Mouse (Mus musculus) midbrain, embryonic 16.5 days (tissue): ENCODE results near the gene Smarca4. TPM values are rescaled to one million over a fixed set of nuclear protein-coding genes. Genes with fewer than 3 reads are reported as not detected.

Experiments used
- ATAC-seq: fragments of 200-750 bp; cut with Nextera tagmentation; 2 replicates; pipeline ENCODE4 v1.8.0; 2017; ENCODE audit warnings: moderate TSS enrichment
- H3K27ac ChIP-seq: fragments of 300-500 bp; sonication (generic); 2 replicates; pipeline ENCODE4 v1.5.1; 2014; ENCODE audit warnings: mild to moderate bottlenecking, low read length, mixed read lengths
- H3K27me3 ChIP-seq: fragments of 300-500 bp; sonication (generic); 2 replicates; pipeline ENCODE4 v1.6.1; 2014; ENCODE audit warnings: low read depth, low read length, mixed read lengths; ENCODE audit not compliant: control insufficient read depth, insufficient read depth
- H3K36me3 ChIP-seq: fragments of 300-500 bp; sonication (generic); 2 replicates; pipeline ENCODE4 v1.6.1; 2014; ENCODE audit warnings: mild to moderate bottlenecking, low read length, moderate library complexity, mixed read lengths; ENCODE audit not compliant: control insufficient read depth, insufficient read depth
- H3K4me1 ChIP-seq: fragments of 300-500 bp; sonication (generic); 2 replicates; pipeline ENCODE4 v1.6.1; 2014; ENCODE audit warnings: mild to moderate bottlenecking, low read length, mixed read lengths; ENCODE audit not compliant: control insufficient read depth, insufficient read depth
- H3K4me2 ChIP-seq: fragments of 300-500 bp; sonication (generic); 2 replicates; pipeline ENCODE4 v1.6.1; 2014; ENCODE audit warnings: mild to moderate bottlenecking, low read length, mixed read lengths
- H3K4me3 ChIP-seq: fragments of 300-500 bp; sonication (generic); 2 replicates; pipeline ENCODE4 v1.5.1; 2014; ENCODE audit warnings: low read depth, mild to moderate bottlenecking, low read length, moderate library complexity, mixed read lengths
- H3K9ac ChIP-seq: fragments of 300-500 bp; sonication (generic); 2 replicates; pipeline ENCODE4 v1.6.1; 2014; ENCODE audit warnings: low read depth, low read length, mixed read lengths
- H3K9me3 ChIP-seq: fragments of 300-500 bp; sonication (generic); replicated peaks from 2 replicates; pipeline ENCODE4 v1.6.1; 2014; ENCODE audit warnings: mild to moderate bottlenecking, low read length, mixed read lengths; ENCODE audit not compliant: control insufficient read depth, poor library complexity, severe bottlenecking
- WGBS: fragments of 180-500 bp; shearing (Covaris S2); extraction: QIAGEN DNeasy Blood & Tissue Kit; methylation state at CpG from one replicate; pipeline ENCODE4 v1.1.7; 2014; 5-methylcytosine and 5-hydroxymethylcytosine counted together
- polyA plus RNA-seq: library from polyadenylated mRNA; unstranded; fragments of >200 nt; fragmentation: Nextera tagmentation; extraction: Ambion mirVana; gene quantifications from 2 replicates; pipeline ENCODE4 v1.2.1, GENCODE M21; 2015

The Smarca4 gene
- polyA plus RNA-seq, 1 experiment from 2014 or later: 129 TPM

DNA sequence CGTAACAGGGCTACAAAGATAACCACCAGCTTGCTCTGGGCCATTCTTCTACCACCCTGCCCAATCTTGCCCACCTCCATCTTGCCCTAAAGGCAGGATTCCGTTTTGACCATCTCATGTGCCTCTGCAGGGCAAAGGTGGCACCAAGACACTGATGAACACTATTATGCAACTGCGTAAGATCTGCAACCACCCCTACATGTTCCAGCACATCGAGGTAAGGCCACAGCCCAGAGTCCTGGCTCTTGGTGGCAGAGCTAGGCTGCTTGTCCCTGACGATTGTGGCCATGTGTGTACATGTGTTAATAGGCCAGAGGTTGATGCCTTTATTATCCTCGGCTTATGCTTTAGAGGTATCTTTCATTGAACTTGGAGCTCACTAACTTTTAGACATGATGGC, 54.4 kb downstream of the Smarca4 start:
- Histone ChIP-seq H3K4me2 (no peak overlapping the region), H3K4me3 (no peak overlapping the region), H3K27me3 (no peaks in the 10 kb centered on the region), H3K9me3 (no peaks in the 10 kb centered on the region), H3K9ac (no peak overlapping the region), H3K27ac (no peak overlapping the region), H3K36me3 (peaks cover 74% of the 10 kb centered on the region), H3K4me1 (no peaks in the 10 kb centered on the region)
- 93% methylated on average over 6 of the region's 6 CpGs for WGBS
- no peak for ATAC-seq

DNA sequence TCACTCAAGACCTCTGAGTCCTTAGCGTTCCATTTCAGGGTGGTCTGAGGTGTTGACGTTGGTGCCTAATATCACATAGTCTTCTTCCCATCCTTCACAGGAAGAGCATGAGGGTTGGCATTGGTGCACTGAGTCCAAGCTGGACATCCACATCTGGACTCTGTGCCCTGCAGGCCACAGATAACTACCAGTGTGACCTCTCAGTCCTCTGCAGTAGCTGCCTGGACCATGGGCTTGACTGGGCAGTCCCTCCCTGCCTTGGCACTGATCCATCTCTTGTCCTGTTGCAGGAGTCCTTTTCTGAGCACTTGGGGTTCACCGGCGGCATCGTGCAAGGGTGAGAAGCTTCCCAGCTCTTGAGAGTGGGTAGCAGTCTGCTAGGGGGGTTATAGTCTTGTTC, 55.8 kb downstream of the Smarca4 start:
- no peak for ATAC-seq
- Histone ChIP-seq H3K9ac (no peak overlapping the region), H3K27ac (no peak overlapping the region), H3K36me3 (peaks cover 76% of the 10 kb centered on the region), H3K4me2 (no peak overlapping the region), H3K4me3 (no peak overlapping the region), H3K27me3 (no peaks in the 10 kb centered on the region), H3K9me3 (no peaks in the 10 kb centered on the region), H3K4me1 (no peaks in the 10 kb centered on the region)
- 92% methylated on average over 5 of the region's 5 CpGs for WGBS

DNA sequence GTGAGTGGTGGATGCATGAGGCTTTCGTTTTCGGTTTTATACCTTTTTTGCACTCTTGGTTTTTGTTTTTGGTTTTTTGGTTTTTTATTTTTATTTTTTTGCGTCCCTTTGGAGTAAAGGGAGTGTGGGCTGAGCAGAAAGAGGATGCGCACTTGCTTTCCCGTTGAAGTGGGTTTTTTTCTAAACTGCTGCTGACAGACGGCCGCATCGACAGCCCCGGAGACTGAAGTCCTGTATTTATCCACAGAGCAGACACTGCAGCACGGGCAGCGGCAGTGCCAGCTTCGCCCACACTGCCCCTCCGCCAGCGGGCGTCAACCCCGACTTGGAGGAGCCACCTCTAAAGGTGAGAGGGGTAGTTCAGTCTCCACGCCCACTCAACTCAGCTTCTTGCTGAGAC, 61.7 kb downstream of the Smarca4 start:
- Histone ChIP-seq H3K27me3 (no peaks in the 10 kb centered on the region), H3K4me1 (no peaks in the 10 kb centered on the region), H3K4me3 (no peak overlapping the region), H3K4me2 (no peak overlapping the region), H3K27ac (no peak overlapping the region), H3K9me3 (no peaks in the 10 kb centered on the region), H3K9ac (no peak overlapping the region), H3K36me3 (peaks cover 62% of the 10 kb centered on the region)
- ATAC-seq: no peak
- 97% methylated on average over 17 of the region's 17 CpGs for WGBS

DNA sequence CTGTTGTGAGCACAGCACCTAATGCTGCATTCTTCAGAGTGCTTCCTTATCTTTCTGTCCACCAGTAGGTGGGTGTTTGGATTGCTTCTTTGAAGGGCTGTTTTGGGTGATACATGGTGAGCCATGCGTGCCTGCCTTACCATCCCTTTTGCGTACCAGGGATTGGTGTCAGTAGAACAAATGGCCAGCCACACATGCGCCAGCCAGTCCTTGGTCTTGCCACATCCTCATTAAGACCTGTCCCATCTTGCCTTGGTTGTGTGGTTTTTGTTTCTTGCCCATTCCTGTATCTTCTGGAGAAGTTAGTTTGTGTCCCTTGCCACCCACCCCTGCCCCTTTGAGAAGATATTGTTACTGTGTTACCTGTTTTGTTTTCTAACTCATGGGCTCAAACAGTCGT, 64.5 kb downstream of the Smarca4 start:
- Histone ChIP-seq H3K27me3 (no peaks in the 10 kb centered on the region), H3K9me3 (no peaks in the 10 kb centered on the region), H3K4me1 (no peaks in the 10 kb centered on the region), H3K36me3 (peaks cover 54% of the 10 kb centered on the region), H3K4me2 (no peak overlapping the region), H3K9ac (no peak overlapping the region), H3K4me3 (no peak overlapping the region), H3K27ac (no peak overlapping the region)
- WGBS: 93% methylated on average over 4 of the region's 4 CpGs
- ATAC-seq: no peak

DNA sequence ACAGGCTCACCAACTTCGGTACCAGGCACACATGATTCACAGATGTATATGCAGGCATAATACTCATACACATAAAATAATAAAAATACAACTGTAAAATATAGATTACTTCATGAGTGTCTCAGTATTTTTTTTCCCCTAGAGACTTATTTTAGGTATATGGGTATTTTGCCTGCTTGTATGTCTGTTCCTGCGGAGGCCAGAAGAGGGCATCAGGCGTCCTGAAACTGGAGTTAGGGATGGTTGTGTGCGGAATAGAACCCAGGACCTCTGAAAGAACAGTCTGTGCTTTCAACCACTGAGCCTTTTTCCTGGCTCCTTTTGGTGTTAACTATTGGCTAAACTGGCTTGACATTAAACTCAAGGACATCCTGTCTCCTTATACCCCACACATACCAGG, 66.9 kb downstream of the Smarca4 start:
- no peaks in the 10 kb centered on the region for H3K4me1 ChIP-seq
- peaks cover 53% of the 10 kb centered on the region for H3K36me3 ChIP-seq
- H3K27me3 ChIP-seq: no peaks in the 10 kb centered on the region
- no peak overlapping the region for H3K4me3 ChIP-seq
- no peaks in the 10 kb centered on the region for H3K9me3 ChIP-seq
- H3K27ac ChIP-seq: no peak overlapping the region
- H3K9ac ChIP-seq: no peak overlapping the region
- no peak overlapping the region for H3K4me2 ChIP-seq
- WGBS: 83% methylated on average over 4 of the region's 4 CpGs
- ATAC-seq: no peak

DNA sequence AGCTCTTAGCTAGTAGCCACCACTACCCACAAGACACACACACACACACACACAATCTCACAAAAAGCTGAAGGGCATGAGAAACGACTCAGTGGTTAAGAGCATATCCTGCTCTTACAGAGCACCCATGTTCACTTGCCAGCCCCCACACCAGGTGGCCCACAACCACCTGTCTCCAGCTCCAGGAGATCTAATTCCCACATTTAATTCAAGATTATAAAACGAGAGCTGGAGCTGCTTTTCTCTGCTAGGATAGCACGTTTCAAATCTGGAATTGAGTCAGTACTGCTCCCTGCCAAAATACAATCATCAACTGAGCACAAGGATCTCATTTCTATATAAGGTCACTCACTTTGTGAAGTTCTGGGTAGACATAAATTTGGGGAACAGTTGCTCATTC, 67.9 kb downstream of the Smarca4 start:
- no peaks in the 10 kb centered on the region for H3K27me3 ChIP-seq
- no peak overlapping the region for H3K27ac ChIP-seq
- peaks cover 46% of the 10 kb centered on the region for H3K36me3 ChIP-seq
- H3K9ac ChIP-seq: no peak overlapping the region
- H3K4me1 ChIP-seq: no peaks in the 10 kb centered on the region
- H3K4me2 ChIP-seq: no peak overlapping the region
- no peaks in the 10 kb centered on the region for H3K9me3 ChIP-seq
- H3K4me3 ChIP-seq: no peak overlapping the region
- no peak for ATAC-seq
- 85% methylated on average over 3 of the region's 3 CpGs for WGBS

DNA sequence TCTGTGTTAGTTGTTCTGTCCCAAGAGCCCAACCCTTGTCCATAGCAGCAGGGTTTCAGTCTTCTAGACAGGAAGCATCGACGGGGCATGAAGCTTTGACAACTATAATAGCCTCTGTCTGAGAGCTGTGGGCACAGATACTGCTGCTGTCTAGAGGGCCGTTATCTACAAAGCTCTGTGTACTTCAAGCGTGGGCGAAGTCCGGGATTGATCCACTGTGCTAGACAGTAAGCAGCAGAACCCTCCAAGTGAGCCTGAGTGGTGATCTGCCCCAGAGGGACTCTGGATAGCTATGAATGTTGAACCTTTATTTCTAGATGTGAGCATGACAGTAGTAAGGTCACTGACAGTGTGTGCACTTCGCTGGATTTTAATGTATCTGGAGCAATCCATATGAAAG, 72.6 kb downstream of the Smarca4 start:
- H3K27me3 ChIP-seq: no peaks in the 10 kb centered on the region
- H3K9ac ChIP-seq: no peak overlapping the region
- H3K9me3 ChIP-seq: no peaks in the 10 kb centered on the region
- no peak overlapping the region for H3K4me2 ChIP-seq
- no peaks in the 10 kb centered on the region for H3K4me1 ChIP-seq
- no peak overlapping the region for H3K27ac ChIP-seq
- H3K36me3 ChIP-seq: peaks cover 41% of the 10 kb centered on the region
- whole genome bisulfite sequencing: 93% methylated on average over 7 of the region's 7 CpGs
- no peak overlapping the region for H3K4me3 ChIP-seq
- no peak for ATAC-seq

GRCm38 (mm10) chr9:21690031-21690430, 74.1 kb downstream of the Smarca4 start:
- no peaks in the 10 kb centered on the region for H3K27me3 ChIP-seq
- H3K9ac ChIP-seq: no peak overlapping the region
- peaks cover 41% of the 10 kb centered on the region for H3K36me3 ChIP-seq
- H3K9me3 ChIP-seq: no peaks in the 10 kb centered on the region
- WGBS: 90% methylated on average over 3 of the region's 3 CpGs
- ATAC-seq: no peak
- no peaks in the 10 kb centered on the region for H3K4me1 ChIP-seq
- no peak overlapping the region for H3K4me2 ChIP-seq
- no peak overlapping the region for H3K27ac ChIP-seq
- no peak overlapping the region for H3K4me3 ChIP-seq

GRCm38 (mm10) chr9:21691862-21692261, 75.9 kb downstream of the Smarca4 start:
- no peaks in the 10 kb centered on the region for H3K4me1 ChIP-seq
- H3K4me2 ChIP-seq: no peak overlapping the region
- no peak overlapping the region for H3K4me3 ChIP-seq
- no peaks in the 10 kb centered on the region for H3K27me3 ChIP-seq
- ATAC-seq: no peak
- peaks cover 29% of the 10 kb centered on the region for H3K36me3 ChIP-seq
- H3K9ac ChIP-seq: no peak overlapping the region
- WGBS: 44% methylated on average over 2 of the region's 2 CpGs
- H3K27ac ChIP-seq: no peak overlapping the region
- H3K9me3 ChIP-seq: no peaks in the 10 kb centered on the region

GRCm38 (mm10) chr9:21692491-21692890, 76.5 kb downstream of the Smarca4 start:
- peaks cover 23% of the 10 kb centered on the region for H3K36me3 ChIP-seq

More at GRCm38 (mm10) chr9:21692491-21692890, 76.5 kb downstream of the Smarca4 start:
- Histone ChIP-seq H3K4me3 (no peak overlapping the region), H3K9me3 (no peaks in the 10 kb centered on the region), H3K9ac (no peak overlapping the region), H3K27ac (no peak overlapping the region), H3K27me3 (no peaks in the 10 kb centered on the region), H3K4me2 (no peak overlapping the region), H3K4me1 (no peaks in the 10 kb centered on the region)
- ATAC-seq: no peak
- 98% methylated on average over 4 of the region's 4 CpGs for WGBS
